Mouse (Mus musculus) limb, embryonic 15.5 days (tissue): Measurements from ENCODE around the gene Rce1. TPM values are rescaled to one million over a fixed set of nuclear protein-coding genes. Genes with fewer than 3 reads are reported as not detected.
"Not testable (repeated sequence)": the region's sequence is repeated elsewhere in the genome, so short reads cannot be mapped to it uniquely, and the experiment has no call there.

Source experiments
- ATAC-seq: fragments of 200-750 bp; cut with Nextera tagmentation; 2 replicates; pipeline ENCODE4 v1.8.0; 2017; ENCODE audit warnings: low read depth, moderate TSS enrichment; ENCODE audit not compliant: insufficient number of reproducible peaks, low FRiP score, low TSS enrichment
- H3K27ac ChIP-seq: fragments of 300-500 bp; sonication (generic); 2 replicates; pipeline ENCODE4 v1.5.1; 2015; ENCODE audit warnings: moderate library complexity, mild to moderate bottlenecking, inconsistent platforms
- H3K27me3 ChIP-seq: fragments of 300-500 bp; sonication (generic); 2 replicates; pipeline ENCODE4 v1.6.1; 2015; ENCODE audit warnings: inconsistent platforms
- H3K36me3 ChIP-seq: fragments of 300-500 bp; sonication (generic); 2 replicates; pipeline ENCODE4 v1.6.1; 2015; ENCODE audit warnings: inconsistent platforms
- H3K4me1 ChIP-seq: fragments of 300-500 bp; sonication (generic); 2 replicates; pipeline ENCODE4 v1.6.1; 2015; ENCODE audit warnings: inconsistent platforms
- H3K4me2 ChIP-seq: fragments of 300-500 bp; sonication (generic); 2 replicates; pipeline ENCODE4 v1.6.1; 2015; ENCODE audit warnings: mild to moderate bottlenecking, inconsistent platforms
- H3K4me3 ChIP-seq: fragments of 300-500 bp; sonication (generic); 2 replicates; pipeline ENCODE4 v1.5.1; 2015; ENCODE audit warnings: mild to moderate bottlenecking, inconsistent platforms
- H3K9ac ChIP-seq: fragments of 300-500 bp; sonication (generic); 2 replicates; pipeline ENCODE4 v1.6.1; 2015; ENCODE audit warnings: inconsistent platforms
- H3K9me3 ChIP-seq: fragments of 300-500 bp; sonication (generic); 2 replicates; pipeline ENCODE4 v1.6.1; 2016; ENCODE audit warnings: inconsistent platforms
- WGBS: fragments of 180-500 bp; shearing (Covaris S2); methylation state at CpG from one replicate; pipeline ENCODE4 v1.1.7; 2015; 5-methylcytosine and 5-hydroxymethylcytosine counted together
- microRNA-seq: library from miRNA; unstranded; fragments of <30 nt; microRNA quantifications from one replicate; pipeline ENCODE4, GENCODE M21; 2016
- polyA plus RNA-seq: library from polyadenylated mRNA; unstranded; fragments of >200 nt; fragmentation: Nextera tagmentation; extraction: Ambion mirVana; gene quantifications from 2 replicates; pipeline ENCODE4 v1.2.1, GENCODE M21; 2015

The Rce1 gene
- polyA plus RNA-seq, 1 experiment from 2014 or later = 64.8 TPM

GRCm38 (mm10) chr19:4586783-4587182 is 38.7 kb downstream of the Rce1 start:
- not testable (repeated sequence) for H3K4me1 ChIP-seq, H3K27me3 ChIP-seq, H3K9ac ChIP-seq, H3K36me3 ChIP-seq, H3K4me3 ChIP-seq, ATAC-seq, H3K4me2 ChIP-seq, H3K27ac ChIP-seq, H3K9me3 ChIP-seq

- no peak overlapping the region for H3K4me2 ChIP-seq
- no peak overlapping the region for H3K27ac ChIP-seq
- no peak overlapping the region for H3K9ac ChIP-seq
- 59% methylated on average over 2 of the region's 2 CpGs for whole genome bisulfite sequencing
- H3K9me3 ChIP-seq = no peaks in the 10 kb centered on the region
- no peaks in the 10 kb centered on the region for H3K4me1 ChIP-seq
- no peak for ATAC-seq
- H3K36me3 ChIP-seq = no peaks in the 10 kb centered on the region
- no peak overlapping the region for H3K4me3 ChIP-seq
- H3K27me3 ChIP-seq = no peaks in the 10 kb centered on the region
Observed at GRCm38 (mm10) chr19:4583856-4584255, 41.6 kb downstream of the Rce1 start.

GRCm38 (mm10) chr19:4579296-4579695 is 46.1 kb downstream of the Rce1 start:
- 86% methylated on average over 5 of the region's 5 CpGs for WGBS
- H3K4me3 ChIP-seq = no peak overlapping the region
- H3K27ac ChIP-seq = no peak overlapping the region
- no peak for ATAC-seq
- no peaks in the 10 kb centered on the region for H3K36me3 ChIP-seq
- no peaks in the 10 kb centered on the region for H3K4me1 ChIP-seq
- H3K9me3 ChIP-seq = no peaks in the 10 kb centered on the region
- H3K9ac ChIP-seq = no peak overlapping the region
- no peak overlapping the region for H3K4me2 ChIP-seq
- no peaks in the 10 kb centered on the region for H3K27me3 ChIP-seq

- no peaks in the 10 kb centered on the region for H3K36me3 ChIP-seq
- H3K9me3 ChIP-seq = no peaks in the 10 kb centered on the region
- no peak overlapping the region for H3K27ac ChIP-seq
- H3K4me2 ChIP-seq = no peak overlapping the region
- H3K9ac ChIP-seq = no peak overlapping the region
- 52% methylated on average over 2 of the region's 2 CpGs for WGBS
- H3K4me1 ChIP-seq = no peaks in the 10 kb centered on the region
- H3K27me3 ChIP-seq = no peaks in the 10 kb centered on the region
- H3K4me3 ChIP-seq = no peak overlapping the region
- ATAC-seq = no peak
Observed at GRCm38 (mm10) chr19:4578799-4579198, 46.6 kb downstream of the Rce1 start.

GRCm38 (mm10) chr19:4573241-4573640 is 52.2 kb downstream of the Rce1 start:
- Histone ChIP-seq H3K9ac (no peak overlapping the region), H3K9me3 (no peaks in the 10 kb centered on the region), H3K4me2 (no peak overlapping the region), H3K4me3 (no peak overlapping the region), H3K27ac (no peak overlapping the region), H3K4me1 (no peaks in the 10 kb centered on the region), H3K36me3 (no peaks in the 10 kb centered on the region), H3K27me3 (no peaks in the 10 kb centered on the region)
- no peak for ATAC-seq
- WGBS = 89% methylated on average over 1 of the region's 1 CpGs

Small RNA genes within 50 kb of the gene (microRNA-seq; reads per million reads assigned to microRNA genes)
- 0.61 reads per million for gene Mir6986

Other genes with a start within 250 kb of the Rce1 start
- gene Kdm2a, start 227.4 kb downstream of the Rce1 start, polyA plus RNA-seq = 40.9 and 41.2 TPM in 2 replicates
- 45.2 and 53.6 TPM in 2 replicates for gene Rhod, start 186.2 kb downstream of the Rce1 start, polyA plus RNA-seq
- gene Syt12, start 148.2 kb downstream of the Rce1 start, polyA plus RNA-seq = 0.55 and 0.76 TPM in 2 replicates
- gene 2010003K11Rik, start 127.1 kb downstream of the Rce1 start, polyA plus RNA-seq = not detected in 2 replicates
- 16.2 and 16.5 TPM in 2 replicates for gene Pcx, start 115.2 kb downstream of the Rce1 start, polyA plus RNA-seq
- gene Lrfn4, start 10.0 kb downstream of the Rce1 start, polyA plus RNA-seq = 3.3 and 5.3 TPM in 2 replicates
- gene Gm960, start 73.0 kb upstream of the Rce1 start, polyA plus RNA-seq = 2.9 and 4.0 TPM in 2 replicates
- 5.5 TPM in 2 replicates for gene Sptbn2, start 85.5 kb upstream of the Rce1 start, polyA plus RNA-seq
- gene Rbm4b, start 130.9 kb upstream of the Rce1 start, polyA plus RNA-seq = 56.3 and 56.9 TPM in 2 replicates
- 60.3 and 63.0 TPM in 2 replicates for gene Rbm4, start 168.3 kb upstream of the Rce1 start, polyA plus RNA-seq
- gene Gm21992, start 186.0 kb upstream of the Rce1 start, polyA plus RNA-seq = 31.2 and 31.5 TPM in 2 replicates
- gene Rbm14, start 186.0 kb upstream of the Rce1 start, polyA plus RNA-seq = 70.3 and 70.7 TPM in 2 replicates
- gene Ccs, start 213.7 kb upstream of the Rce1 start, polyA plus RNA-seq = 63.7 and 63.9 TPM in 2 replicates
- gene Ccdc87, start 213.7 kb upstream of the Rce1 start, polyA plus RNA-seq = 0.16 TPM in 1 of 2 replicates, not detected in the other
- gene Ctsf, start 229.5 kb upstream of the Rce1 start, polyA plus RNA-seq = 48.6 and 49.4 TPM in 2 replicates